Mouse (Mus musculus): ENCODE data around the gene Med27. TPM values are rescaled to one million over a fixed set of nuclear protein-coding genes. Genes with fewer than 3 reads are reported as not detected.

Med27 gene
- polyA plus RNA-seq (2016; fragmentation: Nextera tagmentation; extraction: Ambion mirVana) = 53.7 and 55.9 TPM in 2 replicates

DNA sequence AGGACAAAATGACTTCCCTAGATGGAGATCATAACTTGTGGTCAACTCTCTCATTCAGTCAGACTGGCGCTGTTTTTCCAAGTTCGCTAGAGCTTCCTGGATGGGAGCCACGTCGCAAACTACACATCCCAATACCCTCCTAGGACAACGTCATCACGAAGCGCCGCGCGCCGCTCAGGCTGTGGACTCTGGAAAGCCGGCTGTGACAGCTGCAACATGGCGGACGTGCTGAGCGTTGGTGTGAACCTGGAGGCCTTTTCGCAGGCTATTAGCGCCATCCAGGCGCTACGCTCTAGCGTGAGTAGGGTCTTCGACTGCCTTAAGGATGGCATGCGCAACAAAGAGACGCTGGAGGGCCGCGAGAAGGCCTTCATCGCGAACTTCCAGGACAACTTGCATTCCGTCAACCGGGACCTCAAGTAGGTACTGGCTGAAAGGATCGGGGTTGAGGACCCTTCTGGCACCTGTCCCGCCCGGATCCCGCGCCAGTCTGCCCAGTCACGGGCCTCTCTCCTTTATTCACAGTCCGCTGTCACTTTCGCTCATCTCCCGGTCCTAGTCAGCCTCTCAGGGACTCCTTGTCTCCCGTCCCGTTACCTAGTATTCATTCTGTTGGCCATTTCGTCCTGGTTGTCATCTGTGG, at the start of gene Med27:
Gene Med27 (plus strand): TSS at position 191 of the 643 bp plus-strand sequence.
- Histone ChIP-seq H3K4me3 (peak within 1 kb of the TSS; percentile 77), H3K36me3 (peaks cover 20% of the 10 kb centered on the region), H3K27me3 (no peaks in the 10 kb centered on the region), H3K4me2 (replicated peaks) (peak within 1 kb of the TSS; percentile 94), H3K4me1 (peaks cover 11% of the 10 kb centered on the region; the same call in 1 of the 2 replicates), H3K9me3 (no peaks in the 10 kb centered on the region), H3K9ac (peak within 1 kb of the TSS; percentile 65), H3K27ac (no peak within 1 kb of the TSS)
- peak; percentile 92 for ATAC-seq (ENCODE audit: insufficient number of reproducible peaks, insufficient read depth, low FRiP score, low TSS enrichment)
- whole genome bisulfite sequencing = under 1% methylated on average over 41 of the region's 41 CpGs

DNA sequence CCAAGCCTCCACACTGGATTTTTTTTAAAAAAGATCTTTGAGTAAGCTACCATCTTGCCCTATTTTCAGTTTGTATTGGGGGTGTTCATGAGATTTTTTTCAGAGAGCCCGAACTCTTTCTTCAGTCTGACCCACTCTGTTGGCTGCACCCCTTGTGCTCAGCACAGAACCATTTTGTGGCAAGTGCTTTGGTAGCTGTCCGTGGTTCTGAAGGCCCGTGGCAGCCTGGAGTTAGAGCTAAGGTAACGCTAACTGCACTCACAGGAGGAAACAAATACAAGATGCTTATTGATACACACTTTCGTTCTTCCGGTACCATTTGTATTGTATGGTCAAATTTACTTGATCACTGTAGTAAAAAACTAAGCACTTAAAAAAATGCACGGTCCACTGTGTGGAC, 36.7 kb upstream of the Med27 start:
- Histone ChIP-seq H3K4me2 (replicated peaks) (no peak overlapping the region), H3K9ac (no peak overlapping the region), H3K4me3 (no peak overlapping the region), H3K4me1 (no peaks in the 10 kb centered on the region), H3K27me3 (no peaks in the 10 kb centered on the region), H3K36me3 (no peaks in the 10 kb centered on the region), H3K9me3 (no peaks in the 10 kb centered on the region), H3K27ac (no peak overlapping the region)
- ATAC-seq (ENCODE audit: insufficient number of reproducible peaks, insufficient read depth, low FRiP score, low TSS enrichment) = no peak
- 45% methylated on average over 7 of the region's 7 CpGs for WGBS

DNA sequence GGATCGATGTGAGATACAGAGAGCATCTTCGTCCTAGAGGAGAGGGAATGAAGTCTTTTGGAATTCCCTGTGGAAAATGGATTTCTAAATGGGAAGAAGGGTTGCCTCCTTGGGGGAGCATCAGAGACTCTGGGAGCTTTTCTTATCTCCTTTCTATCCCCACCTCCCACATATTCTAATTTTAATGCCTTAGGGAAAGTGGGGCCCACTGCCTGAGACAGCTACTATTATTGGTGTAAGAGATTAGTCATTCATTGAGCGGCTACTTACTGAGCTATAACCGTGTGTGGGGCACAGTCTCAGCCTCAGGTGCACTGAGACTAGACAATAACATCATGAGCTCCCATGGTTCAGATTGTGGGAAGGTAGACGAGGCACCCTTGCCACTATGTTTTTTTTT, 34.6 kb upstream of the Med27 start:
- Histone ChIP-seq H3K36me3 (no peaks in the 10 kb centered on the region), H3K4me1 (no peaks in the 10 kb centered on the region), H3K9me3 (no peaks in the 10 kb centered on the region), H3K27ac (no peak overlapping the region), H3K4me2 (replicated peaks) (no peak overlapping the region), H3K4me3 (no peak overlapping the region), H3K9ac (no peak overlapping the region), H3K27me3 (no peaks in the 10 kb centered on the region)
- 84% methylated on average over 5 of the region's 5 CpGs for WGBS
- ATAC-seq (ENCODE audit: insufficient number of reproducible peaks, insufficient read depth, low FRiP score, low TSS enrichment) = no peak

DNA sequence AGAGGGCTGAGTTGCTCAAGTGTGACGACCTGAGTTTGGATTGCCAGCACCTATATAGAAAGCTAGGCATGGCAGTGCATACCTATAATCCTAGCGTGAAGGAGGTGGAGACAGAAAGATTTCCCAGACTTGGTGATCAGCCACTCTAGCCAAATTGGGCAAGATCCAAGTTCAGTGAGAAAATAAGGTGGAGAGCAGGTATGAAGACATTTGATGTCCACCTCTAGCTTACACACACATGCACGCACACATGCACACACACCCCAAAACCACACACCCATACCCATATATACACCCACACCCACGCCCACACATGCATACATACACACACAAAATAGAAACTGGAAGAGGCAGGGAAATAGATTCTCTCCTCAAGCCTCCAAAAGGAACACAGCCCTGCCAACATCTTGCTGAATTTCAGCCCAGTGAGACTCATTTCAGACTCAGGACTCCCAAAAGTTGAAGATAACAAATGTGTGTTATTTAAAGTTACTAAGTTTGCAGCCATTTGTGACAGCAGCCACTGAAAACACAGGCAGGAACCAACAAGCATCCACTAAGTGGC, 28.6 kb upstream of the Med27 start:
- no peaks in the 10 kb centered on the region for H3K36me3 ChIP-seq
- no peaks in the 10 kb centered on the region for H3K4me1 ChIP-seq
- H3K9ac ChIP-seq = no peak overlapping the region
- 73% methylated on average over 4 of the region's 4 CpGs for WGBS
- ATAC-seq (ENCODE audit: insufficient number of reproducible peaks, insufficient read depth, low FRiP score, low TSS enrichment) = no peak
- H3K27me3 ChIP-seq = no peaks in the 10 kb centered on the region
- no peaks in the 10 kb centered on the region for H3K9me3 ChIP-seq
- no peak overlapping the region for H3K4me3 ChIP-seq
- H3K4me2 ChIP-seq (replicated peaks) = no peak overlapping the region
- no peak overlapping the region for H3K27ac ChIP-seq

DNA sequence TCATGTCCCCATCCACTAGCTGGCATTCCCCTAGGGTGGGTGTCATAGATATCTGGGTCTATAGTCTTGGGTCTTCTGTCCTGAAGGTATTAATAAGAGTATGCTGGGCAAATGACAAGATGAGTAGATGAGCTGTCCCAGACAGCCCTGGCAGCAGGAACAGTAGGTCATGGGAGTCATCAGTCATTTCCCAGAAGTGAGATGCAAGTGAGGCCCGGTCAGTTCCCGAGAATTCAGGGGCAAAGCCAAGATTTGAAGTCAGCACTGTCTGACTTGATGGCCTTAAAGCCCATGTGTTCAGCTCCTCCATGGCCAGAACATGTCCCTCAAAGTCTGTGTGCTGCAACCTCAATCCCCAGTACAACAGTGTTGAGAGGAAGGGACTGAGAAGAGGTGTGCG, 28.0 kb upstream of the Med27 start:
- H3K36me3 ChIP-seq = no peaks in the 10 kb centered on the region
- H3K9ac ChIP-seq = no peak overlapping the region
- no peak for ATAC-seq (ENCODE audit: insufficient number of reproducible peaks, insufficient read depth, low FRiP score, low TSS enrichment)
- H3K9me3 ChIP-seq = no peaks in the 10 kb centered on the region
- H3K27me3 ChIP-seq = no peaks in the 10 kb centered on the region
- no peaks in the 10 kb centered on the region for H3K4me1 ChIP-seq
- 86% methylated on average over 3 of the region's 3 CpGs for WGBS
- no peak overlapping the region for H3K27ac ChIP-seq
- no peak overlapping the region for H3K4me2 ChIP-seq (replicated peaks)
- no peak overlapping the region for H3K4me3 ChIP-seq

DNA sequence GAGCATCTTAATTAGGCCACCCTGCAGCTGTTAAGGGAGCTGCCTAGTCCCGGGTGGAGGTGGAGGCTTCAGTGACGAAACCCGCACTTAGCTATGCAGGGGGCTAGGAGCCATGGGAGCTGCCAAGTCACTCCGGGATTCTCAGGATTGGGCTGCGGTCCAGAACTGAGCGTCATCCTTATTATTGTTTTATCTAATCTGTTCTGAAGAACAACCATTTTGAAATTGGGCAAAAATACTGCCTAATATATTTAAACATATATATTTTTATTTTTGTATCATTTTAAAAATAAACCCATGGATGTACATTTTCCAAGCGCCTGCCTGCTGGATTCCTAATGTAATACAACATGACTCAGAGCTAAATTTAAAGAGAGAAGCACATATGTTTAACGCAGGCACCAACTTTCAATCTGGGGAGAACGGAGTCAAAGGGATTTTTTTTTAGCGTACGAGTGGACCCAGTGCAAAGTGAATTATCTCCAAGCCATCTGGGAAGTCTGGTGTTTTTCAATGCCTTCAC, 26.3 kb upstream of the Med27 start:
- no peak for ATAC-seq (ENCODE audit: insufficient number of reproducible peaks, insufficient read depth, low FRiP score, low TSS enrichment)
- H3K27ac ChIP-seq = no peak overlapping the region

DNA sequence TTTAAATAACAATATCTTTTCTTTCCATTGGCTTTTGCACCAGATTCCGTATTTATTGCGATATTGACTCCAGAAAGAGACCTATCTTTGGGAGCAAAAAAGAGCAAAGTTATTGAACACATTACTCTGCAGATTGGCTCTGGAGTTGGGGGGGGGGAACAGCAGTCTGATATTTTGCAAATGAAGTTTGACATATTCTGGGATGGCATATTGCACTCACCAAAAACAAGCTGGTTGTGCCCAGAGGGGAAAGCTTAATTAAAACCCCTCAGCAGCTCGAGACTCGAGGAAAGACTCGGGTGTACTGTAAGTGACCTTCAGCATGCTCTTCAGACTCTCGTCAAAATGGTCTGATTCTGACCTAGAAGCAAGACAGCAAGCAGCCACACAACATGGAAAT, 25.8 kb upstream of the Med27 start:
- no peak for ATAC-seq (ENCODE audit: insufficient number of reproducible peaks, insufficient read depth, low FRiP score, low TSS enrichment)
- Histone ChIP-seq H3K36me3 (no peaks in the 10 kb centered on the region), H3K4me2 (replicated peaks) (no peak overlapping the region), H3K4me1 (no peaks in the 10 kb centered on the region), H3K27me3 (no peaks in the 10 kb centered on the region), H3K27ac (no peak overlapping the region), H3K9me3 (no peaks in the 10 kb centered on the region), H3K9ac (no peak overlapping the region), H3K4me3 (no peak overlapping the region)
- 53% methylated on average over 6 of the region's 6 CpGs for WGBS

More for the DNA sequence above, 26.3 kb upstream of the Med27 start:
- Histone ChIP-seq H3K9ac (no peak overlapping the region), H3K9me3 (no peaks in the 10 kb centered on the region), H3K4me3 (no peak overlapping the region), H3K36me3 (no peaks in the 10 kb centered on the region), H3K4me2 (replicated peaks) (no peak overlapping the region), H3K4me1 (no peaks in the 10 kb centered on the region), H3K27me3 (no peaks in the 10 kb centered on the region)
- 63% methylated on average over 11 of the region's 11 CpGs for WGBS

DNA sequence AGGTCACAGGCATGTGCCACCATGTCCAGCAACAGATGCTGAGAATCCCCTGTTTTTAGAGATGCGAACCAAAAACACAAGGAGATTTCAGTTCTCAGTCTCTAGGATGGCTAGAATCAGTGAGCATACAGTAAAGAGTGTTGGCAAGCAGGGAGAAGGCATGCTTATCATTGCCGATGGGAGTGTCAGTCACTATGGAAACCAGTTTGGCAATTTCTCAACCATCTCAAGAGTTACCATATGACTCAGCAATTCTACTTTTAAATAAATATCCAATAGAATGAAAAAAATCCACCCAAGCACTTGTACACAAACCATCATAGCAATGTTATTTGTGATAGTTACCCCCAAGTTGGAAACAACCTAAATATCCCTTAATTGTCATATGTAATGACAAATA, 22.2 kb upstream of the Med27 start:
- no peaks in the 10 kb centered on the region for H3K4me1 ChIP-seq
- H3K27ac ChIP-seq = no peak overlapping the region
- H3K4me2 ChIP-seq (replicated peaks) = no peak overlapping the region
- ATAC-seq (ENCODE audit: insufficient number of reproducible peaks, insufficient read depth, low FRiP score, low TSS enrichment) = no peak
- no peak overlapping the region for H3K9ac ChIP-seq
- WGBS = 84% methylated on average over 2 of the region's 2 CpGs
- H3K4me3 ChIP-seq = no peak overlapping the region
- no peaks in the 10 kb centered on the region for H3K36me3 ChIP-seq
- H3K9me3 ChIP-seq = no peaks in the 10 kb centered on the region
- H3K27me3 ChIP-seq = no peaks in the 10 kb centered on the region

DNA sequence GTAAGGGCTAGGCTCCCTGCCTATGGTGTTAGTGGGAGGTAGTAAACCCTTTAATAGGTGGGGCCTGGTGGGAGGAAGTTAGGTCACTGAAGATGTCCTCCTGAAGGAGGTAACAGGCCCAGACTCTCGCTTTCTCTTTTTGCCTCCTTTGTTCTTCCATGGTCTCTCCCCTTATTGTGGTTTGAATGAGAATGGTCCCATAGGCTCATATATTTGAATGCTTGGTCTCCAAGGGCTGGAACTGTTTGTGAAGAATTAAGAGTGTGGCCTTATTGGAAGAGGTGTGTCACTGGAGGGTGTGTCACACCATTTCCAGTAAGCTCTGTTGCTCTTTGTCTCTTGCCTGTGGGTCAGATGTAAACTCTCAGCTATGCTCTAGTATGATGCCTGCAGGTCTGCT, 16.1 kb upstream of the Med27 start:
- no peaks in the 10 kb centered on the region for H3K27me3 ChIP-seq
- H3K36me3 ChIP-seq = no peaks in the 10 kb centered on the region
- 91% methylated on average over 1 of the region's 1 CpGs for WGBS
- no peak overlapping the region for H3K4me3 ChIP-seq
- no peak for ATAC-seq (ENCODE audit: insufficient number of reproducible peaks, insufficient read depth, low FRiP score, low TSS enrichment)
- H3K9me3 ChIP-seq = no peaks in the 10 kb centered on the region
- no peaks in the 10 kb centered on the region for H3K4me1 ChIP-seq
- H3K4me2 ChIP-seq (replicated peaks) = no peak overlapping the region
- no peak overlapping the region for H3K27ac ChIP-seq
- no peak overlapping the region for H3K9ac ChIP-seq

DNA sequence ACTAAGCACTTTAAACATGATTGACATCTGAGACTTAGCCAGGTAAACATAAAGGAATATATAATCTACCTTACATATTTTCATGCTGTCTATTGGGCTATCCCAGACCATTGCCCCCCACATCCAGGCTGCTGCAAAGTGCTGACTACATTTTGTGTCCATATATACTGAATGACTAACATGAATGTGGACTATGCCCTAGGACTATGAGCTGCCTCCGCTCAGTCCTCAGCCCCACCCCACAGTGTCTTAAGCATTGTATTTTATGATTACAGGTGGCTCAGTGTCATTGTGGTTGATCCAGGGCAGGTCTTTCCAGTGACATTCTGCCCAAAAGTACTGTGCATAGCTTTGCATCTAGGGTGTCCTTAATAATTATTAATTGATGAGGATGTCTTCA, 8.2 kb upstream of the Med27 start:
- no peak overlapping the region for H3K4me3 ChIP-seq
- no peak overlapping the region for H3K27ac ChIP-seq
- H3K4me1 ChIP-seq = no peaks in the 10 kb centered on the region
- WGBS = 91% methylated on average over 1 of the region's 1 CpGs
- no peaks in the 10 kb centered on the region for H3K9me3 ChIP-seq
- H3K36me3 ChIP-seq = no peaks in the 10 kb centered on the region
- ATAC-seq (ENCODE audit: insufficient number of reproducible peaks, insufficient read depth, low FRiP score, low TSS enrichment) = no peak
- H3K4me2 ChIP-seq (replicated peaks) = no peak overlapping the region
- no peak overlapping the region for H3K9ac ChIP-seq
- no peaks in the 10 kb centered on the region for H3K27me3 ChIP-seq

DNA sequence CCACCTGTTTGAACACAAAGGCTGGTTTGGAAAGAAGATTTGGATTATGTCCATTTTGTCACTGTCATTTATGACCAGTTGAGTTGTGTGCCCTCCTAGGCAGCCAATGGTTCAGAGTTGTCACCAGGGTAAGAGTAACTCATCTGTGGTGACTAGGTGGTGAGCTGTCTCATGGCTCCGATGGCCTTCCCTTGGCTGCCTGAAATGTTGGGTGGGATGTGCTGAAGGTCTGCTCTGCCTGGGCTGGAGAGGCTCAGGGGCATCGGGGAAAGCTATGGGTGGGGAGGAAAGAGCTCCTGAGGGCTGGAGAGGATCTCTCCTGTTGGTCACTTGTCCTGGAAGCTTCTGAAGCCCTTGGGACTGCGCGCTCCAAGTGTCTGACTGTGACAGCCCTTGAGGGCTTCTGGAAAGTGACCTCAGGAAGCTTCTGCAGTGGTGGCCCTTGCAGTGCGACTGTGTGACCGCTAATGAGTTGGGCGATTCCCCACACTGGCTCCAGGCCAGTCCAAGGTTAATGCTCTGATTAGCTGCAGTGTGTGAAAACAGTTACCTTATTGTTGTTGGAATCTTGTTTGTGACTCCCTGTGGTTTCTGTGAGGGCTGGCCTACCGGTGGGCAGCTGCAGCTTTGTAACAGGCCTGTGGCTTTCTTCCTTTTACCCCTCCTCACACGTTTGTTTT, 12.2 kb downstream of the Med27 start:
- Histone ChIP-seq H3K27ac (no peak overlapping the region), H3K27me3 (no peaks in the 10 kb centered on the region), H3K9me3 (no peaks in the 10 kb centered on the region), H3K9ac (no peak overlapping the region), H3K4me2 (replicated peaks) (no peak overlapping the region), H3K36me3 (peaks cover 5% of the 10 kb centered on the region), H3K4me1 (no peaks in the 10 kb centered on the region), H3K4me3 (no peak overlapping the region)
- no peak for ATAC-seq (ENCODE audit: insufficient number of reproducible peaks, insufficient read depth, low FRiP score, low TSS enrichment)
- WGBS = 32% methylated on average over 9 of the region's 9 CpGs

DNA sequence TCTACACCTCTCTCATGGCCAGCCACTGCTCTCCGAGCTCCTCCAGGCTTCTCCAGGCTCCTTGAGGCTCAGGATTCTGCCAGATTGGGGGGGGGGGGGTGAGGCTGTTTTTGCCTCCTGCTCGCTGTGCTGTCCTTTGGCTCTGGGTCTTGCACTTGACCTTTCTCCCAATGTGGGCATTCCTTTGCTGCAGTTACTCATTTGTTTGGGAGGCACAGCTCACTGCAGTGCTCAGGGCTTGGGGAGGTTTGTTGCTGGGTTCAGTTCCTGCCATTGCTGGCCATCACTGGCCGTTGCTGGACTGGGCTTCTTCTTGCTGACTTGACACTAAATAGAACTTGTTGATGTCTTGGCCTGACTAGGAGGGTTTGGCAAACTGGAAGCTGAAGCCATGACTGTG, 14.3 kb downstream of the Med27 start:
- no peaks in the 10 kb centered on the region for H3K9me3 ChIP-seq
- no peak overlapping the region for H3K27ac ChIP-seq
- H3K4me3 ChIP-seq = no peak overlapping the region
- H3K27me3 ChIP-seq = no peaks in the 10 kb centered on the region
- H3K4me1 ChIP-seq = no peaks in the 10 kb centered on the region
- no peak overlapping the region for H3K9ac ChIP-seq
- WGBS = 79% methylated on average over 3 of the region's 3 CpGs
- H3K4me2 ChIP-seq (replicated peaks) = no peak overlapping the region
- no peak for ATAC-seq (ENCODE audit: insufficient number of reproducible peaks, insufficient read depth, low FRiP score, low TSS enrichment)
- peaks cover 5% of the 10 kb centered on the region for H3K36me3 ChIP-seq
